Mouse (Mus musculus): ENCODE results near the gene Nelfb. TPM values are rescaled to one million over a fixed set of nuclear protein-coding genes. Genes with fewer than 3 reads are reported as not detected.

Nelfb gene
- total RNA-seq, 2 experiments from 2014 or later, result 62.6 to 65.1 TPM

GRCm38 (mm10) chr2:25151280-25151956 lies 59.9 kb downstream of the Nelfb start:
- intact Hi-C loops (cut with DNase I), result no loop called here
- no peak for DNase-seq

Other genes starting within 250 kb of the Nelfb start
- gene Dph7, start 249.1 kb downstream of the Nelfb start, total RNA-seq (2021), result 10 to 100 TPM; 30.1 to 30.6 TPM
- gene Mrpl41, start 236.4 kb downstream of the Nelfb start, total RNA-seq (2021), result 10 to 100 TPM; 66.1 to 69.2 TPM
- 1 to 10 TPM; 7.0 to 8.4 TPM for gene Pnpla7, start 235.5 kb downstream of the Nelfb start, total RNA-seq (2021)
- 100 to 1,000 TPM; 342 to 359 TPM for gene Nsmf, start 157.1 kb downstream of the Nelfb start, total RNA-seq (2021)
- gene Entpd8, start 131.2 kb downstream of the Nelfb start, total RNA-seq (2021), result not detected
- gene Noxa1, start 116.3 kb downstream of the Nelfb start, total RNA-seq (2021), result not detected
- gene Nrarp, start 30.7 kb downstream of the Nelfb start, total RNA-seq (2021), result 10 to 100 TPM; 32.5 to 35.0 TPM
- gene Tor4a, start 14.6 kb downstream of the Nelfb start, total RNA-seq (2021), result 1 to 10 TPM; 1.4 to 1.8 TPM
- gene Stpg3, start 3.1 kb upstream of the Nelfb start, total RNA-seq (2021), result not detected
- gene Fam166a, start 7.3 kb upstream of the Nelfb start, total RNA-seq (2021), result not detected
- gene Tubb4b, start 13.2 kb upstream of the Nelfb start, total RNA-seq (2021), result 100 to 1,000 TPM; 324 to 351 TPM
- gene Slc34a3, start 22.9 kb upstream of the Nelfb start, total RNA-seq (2021), result not detected
- not detected for gene Rnf224, start 25.3 kb upstream of the Nelfb start, total RNA-seq (2021)
- gene Rnf208, start 30.8 kb upstream of the Nelfb start, total RNA-seq (2021), result 100 to 1,000 TPM; 169 to 189 TPM
- not detected for gene Cysrt1, start 31.0 kb upstream of the Nelfb start, total RNA-seq (2021)
- gene AL732309.1, start 35.4 kb upstream of the Nelfb start, total RNA-seq (2021), result 1 to 10 TPM; 2.4 to 7.7 TPM
- gene Tmem203, start 44.0 kb upstream of the Nelfb start, total RNA-seq (2021), result 10 to 100 TPM; 26.4 to 26.8 TPM
- gene Tprn, start 51.1 kb upstream of the Nelfb start, total RNA-seq (2021), result 10 to 100 TPM; 15.4 to 16.2 TPM
- 10 to 100 TPM; 72.3 to 75.7 TPM for gene Ssna1, start 60.9 kb upstream of the Nelfb start, total RNA-seq (2021)
- 100 to 1,000 TPM; 108 to 121 TPM for gene Anapc2, start 61.0 kb upstream of the Nelfb start, total RNA-seq (2021)
- gene Tmem210, start 76.7 kb upstream of the Nelfb start, total RNA-seq (2021), result not detected
- gene Lrrc26, start 78.4 kb upstream of the Nelfb start, total RNA-seq (2021), result not detected
- gene Grin1, start 107.7 kb upstream of the Nelfb start, total RNA-seq (2021), result 100 to 1,000 TPM; 163 to 186 TPM
- gene Man1b1, start 120.8 kb upstream of the Nelfb start, total RNA-seq (2021), result 10 to 100 TPM; 51.0 to 61.3 TPM
- 10 to 100 TPM; 23.0 to 27.3 TPM for gene Dpp7, start 144.9 kb upstream of the Nelfb start, total RNA-seq (2021)
- gene Uap1l1, start 154.2 kb upstream of the Nelfb start, total RNA-seq (2021), result 1 to 10 TPM; 6.5 to 7.3 TPM
- 10 to 100 TPM; 11.7 to 11.8 TPM for gene Sapcd2, start 160.8 kb upstream of the Nelfb start, total RNA-seq (2021)
- gene Entpd2, start 184.4 kb upstream of the Nelfb start, total RNA-seq (2021), result 1 to 10 TPM; 6.8 to 7.2 TPM
- gene Npdc1, start 187.9 kb upstream of the Nelfb start, total RNA-seq (2021), result 100 to 1,000 TPM; 478 to 490 TPM
- under 1 TPM in 1 of 2 experiments, not detected in 1; 0.16 TPM for gene Fut7, start 211.8 kb upstream of the Nelfb start, total RNA-seq (2021)
- 10 to 100 TPM; 78.4 to 99.2 TPM for gene Abca2, start 217.2 kb upstream of the Nelfb start, total RNA-seq (2021)
- gene Clic3, start 245.3 kb upstream of the Nelfb start, total RNA-seq (2021), result under 1 TPM in 1 of 2 experiments, not detected in 1; 0.52 TPM
- 10 to 100 TPM; 83.1 to 92.4 TPM for gene Paxx, start 249.6 kb upstream of the Nelfb start, total RNA-seq (2021)